Mouse (Mus musculus): ENCODE results near the gene Clic1. TPM values are rescaled to one million over a fixed set of nuclear protein-coding genes. Genes with fewer than 3 reads are reported as not detected.

Gene Clic1
- polyA plus RNA-seq, 1 experiment = 266 TPM

DNA sequence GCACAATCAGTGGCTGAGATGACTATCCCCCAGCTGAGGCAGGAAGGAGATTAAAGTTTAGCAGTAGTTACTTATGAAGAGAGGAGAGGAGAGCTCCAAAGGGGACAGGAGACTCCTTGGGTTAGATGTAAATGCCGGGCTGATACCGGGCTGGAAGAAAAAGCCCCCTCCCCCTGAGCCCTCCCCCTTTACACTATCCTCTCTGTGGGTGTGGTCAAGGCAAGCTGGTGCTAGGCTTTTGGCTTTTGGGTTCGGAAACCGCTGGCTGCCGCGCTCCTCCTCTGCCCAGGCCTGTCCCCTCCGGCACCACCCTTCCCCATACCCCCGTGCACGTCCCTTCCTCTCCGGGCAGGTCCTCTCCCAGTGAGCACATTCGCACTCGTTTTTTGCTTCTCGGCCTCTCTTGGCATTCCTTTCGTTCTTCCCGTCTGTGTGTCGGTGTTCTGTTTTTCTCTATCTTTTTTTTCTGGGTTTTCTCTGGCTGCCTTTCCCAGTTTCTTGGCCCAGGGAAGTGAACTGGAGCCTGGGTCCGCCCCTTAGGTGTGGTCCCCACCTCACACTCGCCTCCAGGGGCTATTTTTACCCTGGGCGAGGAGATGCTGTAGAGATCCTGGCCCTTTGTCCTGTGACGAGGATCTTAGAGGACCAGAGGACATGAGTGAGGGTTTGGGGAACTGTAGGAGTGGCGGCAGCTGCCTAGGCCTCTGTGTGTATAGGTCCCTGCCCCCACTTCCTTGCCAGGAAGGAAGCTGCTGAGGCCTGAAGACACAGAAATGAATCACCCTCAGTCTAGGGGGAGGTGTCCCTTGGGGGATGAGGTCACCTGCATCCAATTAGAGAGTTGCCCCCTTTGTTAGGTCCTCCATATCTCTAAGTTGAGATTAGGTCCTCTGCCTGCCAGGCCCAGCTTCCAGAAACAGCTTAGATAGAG lies 1.7 kb downstream of the Clic1 start:
- Histone ChIP-seq H3K4me1 (ENCODE audit: control insufficient read depth, insufficient read depth, low read length) (0 out of 2 replicates have a peak, but pooled peaks cover 6% of the 10 kb centered on the region), H3K27ac (ENCODE audit: insufficient read depth, low read length) (peak overlapping the region; percentile 99), H3K4me3 (ENCODE audit: insufficient read depth, low read length) (peak overlapping the region; percentile 83)
- no peak for TF ChIP-seq CTCF (IDR thresholded peaks at IDR 0.05; ENCODE audit: borderline replicate concordance, insufficient read depth, low read length)
- peak; percentile 80 for TF ChIP-seq POLR2A (IDR thresholded peaks at IDR 0.05; ENCODE audit: low read depth, low read length)

DNA sequence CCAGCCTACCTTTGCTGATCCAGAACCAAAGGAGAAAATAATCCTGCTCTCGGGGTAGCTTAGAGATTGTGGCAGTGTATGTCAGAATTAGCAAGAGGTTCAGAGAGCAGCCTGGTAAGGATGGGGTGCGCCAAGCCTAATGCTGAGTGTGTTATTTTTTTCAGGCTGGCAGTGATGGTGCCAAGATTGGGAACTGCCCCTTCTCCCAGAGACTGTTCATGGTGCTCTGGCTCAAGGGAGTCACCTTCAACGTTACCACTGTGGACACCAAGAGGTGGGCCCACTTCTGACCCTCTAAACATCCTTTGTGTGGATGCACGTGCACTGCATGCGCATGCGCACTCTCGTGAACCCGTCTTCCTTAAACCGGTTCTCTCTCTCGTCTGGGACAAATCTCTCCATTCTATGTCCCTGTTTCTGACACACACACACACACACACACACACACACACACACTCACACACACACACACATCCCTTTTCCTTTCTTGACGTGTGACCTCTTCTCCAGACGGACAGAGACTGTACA lies 2.6 kb downstream of the Clic1 start:
- Histone ChIP-seq H3K4me1 (ENCODE audit: control insufficient read depth, insufficient read depth, low read length) (0 out of 2 replicates have a peak, but pooled peaks cover 6% of the 10 kb centered on the region), H3K4me3 (ENCODE audit: insufficient read depth, low read length) (peak overlapping the region; percentile 83), H3K27ac (ENCODE audit: insufficient read depth, low read length) (peak overlapping the region; percentile 99)
- no peak for TF ChIP-seq CTCF (IDR thresholded peaks at IDR 0.05; ENCODE audit: borderline replicate concordance, insufficient read depth, low read length)

DNA sequence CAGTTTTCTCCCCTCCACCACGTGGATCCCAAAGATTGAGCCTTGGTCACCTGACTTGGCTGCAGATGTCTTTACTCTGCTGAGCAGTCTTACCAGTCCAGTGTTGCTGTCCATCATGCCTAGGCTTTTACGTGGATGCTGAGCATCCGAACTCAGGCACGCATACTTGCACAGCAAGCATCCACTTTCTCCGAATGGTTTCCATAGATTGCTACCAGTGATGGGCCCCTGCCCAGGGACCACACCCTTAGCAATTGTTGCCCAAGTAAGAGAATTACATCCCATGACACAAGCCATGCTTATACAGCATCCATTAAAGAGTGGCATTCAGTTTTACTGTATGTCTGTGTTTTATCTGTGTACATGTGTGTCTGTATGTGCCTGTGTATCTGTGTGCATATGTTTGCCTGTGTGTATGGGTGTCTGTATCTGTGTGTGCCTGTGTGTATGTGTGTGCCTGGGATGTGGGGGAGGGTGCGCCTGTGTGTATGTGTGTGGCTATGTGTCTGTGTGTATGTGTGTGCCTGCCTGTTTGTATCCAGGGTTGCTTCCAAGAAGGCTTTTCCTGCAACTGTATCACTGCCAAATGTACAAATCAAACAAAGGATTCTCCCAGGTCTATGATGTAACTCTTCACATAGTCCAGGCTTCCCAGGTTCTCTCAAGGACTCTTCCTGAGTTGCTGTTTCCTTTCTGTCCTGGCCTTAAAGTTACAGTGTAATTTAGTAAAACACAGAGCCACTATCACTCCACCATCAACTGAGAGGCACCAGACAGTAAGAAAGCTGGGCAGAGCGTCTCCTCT lies 6.1 kb downstream of the Clic1 start:
- no peak for TF ChIP-seq POLR2A (IDR thresholded peaks at IDR 0.05; ENCODE audit: low read depth, low read length)
- no peak for TF ChIP-seq CTCF (IDR thresholded peaks at IDR 0.05; ENCODE audit: borderline replicate concordance, insufficient read depth, low read length)
- Histone ChIP-seq H3K4me3 (ENCODE audit: insufficient read depth, low read length) (no peak overlapping the region), H3K27ac (ENCODE audit: insufficient read depth, low read length) (no peak overlapping the region), H3K4me1 (ENCODE audit: control insufficient read depth, insufficient read depth, low read length) (0 out of 2 replicates have a peak, but pooled peaks cover 6% of the 10 kb centered on the region)

DNA sequence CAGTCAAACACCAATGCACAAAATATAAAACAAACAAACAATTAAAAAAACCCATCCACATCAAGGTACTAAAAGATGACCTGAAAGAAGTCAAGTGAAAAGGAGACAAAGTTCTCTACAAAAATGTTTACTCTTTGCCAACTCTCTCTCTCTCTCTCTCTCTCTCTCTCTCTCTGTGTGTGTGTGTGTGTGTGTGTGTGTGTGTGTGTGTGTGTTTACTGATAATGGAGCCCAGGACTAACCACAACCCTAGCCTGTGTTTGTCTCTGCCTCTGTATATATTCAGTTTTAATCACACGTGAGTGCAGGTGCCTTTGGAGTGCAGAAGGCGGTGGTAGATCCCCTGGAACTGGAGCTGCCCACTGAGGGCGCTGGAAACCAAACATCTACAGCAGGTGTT lies 7.3 kb downstream of the Clic1 start:
- H3K27ac ChIP-seq (ENCODE audit: insufficient read depth, low read length) = no peak overlapping the region

DNA sequence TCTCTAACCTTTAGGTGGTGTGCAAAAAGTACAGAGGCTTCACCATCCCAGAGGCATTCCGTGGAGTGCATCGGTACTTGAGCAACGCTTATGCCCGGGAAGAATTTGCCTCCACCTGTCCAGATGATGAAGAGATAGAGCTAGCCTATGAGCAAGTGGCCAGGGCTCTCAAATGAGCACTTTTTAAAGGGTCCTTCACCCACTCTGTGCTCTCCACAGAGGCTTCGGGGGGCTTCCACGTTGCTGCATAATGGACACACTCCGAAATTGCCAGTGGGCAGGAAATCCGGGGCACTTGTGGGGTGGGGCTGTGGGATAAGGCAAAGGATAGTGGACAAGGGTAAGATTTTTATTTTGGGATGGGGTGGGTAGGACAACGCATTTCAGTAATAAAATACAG lies 8.6 kb downstream of the Clic1 start:
- Histone ChIP-seq H3K27ac (ENCODE audit: insufficient read depth, low read length) (no peak overlapping the region), H3K4me1 (ENCODE audit: control insufficient read depth, insufficient read depth, low read length) (0 out of 2 replicates have a peak, but pooled peaks cover 3% of the 10 kb centered on the region), H3K4me3 (ENCODE audit: insufficient read depth, low read length) (no peak overlapping the region)
- TF ChIP-seq POLR2A (IDR thresholded peaks at IDR 0.05; ENCODE audit: low read depth, low read length) (no peak), CTCF (IDR thresholded peaks at IDR 0.05; ENCODE audit: borderline replicate concordance, insufficient read depth, low read length) (no peak)

More for the DNA sequence above, 7.3 kb downstream of the Clic1 start:
- TF ChIP-seq CTCF (IDR thresholded peaks at IDR 0.05; ENCODE audit: borderline replicate concordance, insufficient read depth, low read length) (no peak), POLR2A (IDR thresholded peaks at IDR 0.05; ENCODE audit: low read depth, low read length) (no peak)
- Histone ChIP-seq H3K4me1 (ENCODE audit: control insufficient read depth, insufficient read depth, low read length) (0 out of 2 replicates have a peak, but pooled peaks cover 6% of the 10 kb centered on the region), H3K4me3 (ENCODE audit: insufficient read depth, low read length) (no peak overlapping the region)

DNA sequence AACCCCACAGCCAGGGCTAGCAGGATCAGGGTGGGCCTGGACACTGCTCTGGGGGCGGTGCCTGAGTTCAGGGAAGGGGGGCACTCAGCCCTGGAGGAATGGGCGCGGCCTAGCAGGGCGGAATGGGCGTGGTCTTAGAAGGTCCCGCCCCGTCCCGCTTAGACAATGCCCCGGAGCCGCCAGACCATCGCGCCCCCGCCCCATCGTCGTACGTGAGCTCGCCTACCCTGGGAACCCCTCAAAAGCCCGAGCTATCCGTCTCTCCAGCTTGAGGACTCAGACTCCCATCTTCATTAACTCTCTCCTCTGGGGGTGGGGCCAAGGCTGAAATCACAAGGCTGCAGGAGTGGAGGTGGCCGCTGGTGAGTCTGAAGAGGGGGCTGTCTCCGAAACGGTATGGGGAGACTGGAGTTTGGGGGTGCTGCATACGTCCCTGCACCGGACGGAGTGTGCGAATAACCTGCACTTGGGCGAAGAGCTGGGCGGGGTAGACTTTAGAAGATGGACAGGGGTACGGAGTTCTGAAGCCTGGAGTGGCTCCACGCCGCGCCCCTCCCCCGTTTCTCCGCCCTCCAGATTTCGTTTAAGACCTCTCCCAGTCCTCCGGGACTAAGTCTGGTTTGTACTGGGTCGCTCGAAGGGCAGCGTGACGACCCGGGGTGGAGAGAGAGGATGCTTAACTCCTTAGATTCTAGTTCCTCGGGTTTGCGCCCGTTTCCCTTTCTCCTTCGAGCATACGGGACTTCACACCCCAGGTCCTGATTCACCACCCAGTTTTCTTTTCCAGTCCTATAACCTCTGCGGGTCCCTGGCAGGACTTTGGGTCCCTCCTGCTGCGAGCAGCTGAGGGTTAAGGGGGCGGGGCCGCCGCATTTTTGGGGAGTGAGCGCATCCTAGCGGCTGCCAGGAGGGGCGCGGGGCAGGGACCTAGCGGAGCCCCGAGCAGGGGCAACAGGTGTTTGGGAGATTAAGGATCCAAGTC lies 9.4 kb downstream of the Clic1 start, which contains the start of gene Ddah2:
Gene Ddah2 (plus strand): TSS at position 125 of the 982 bp plus-strand sequence.
- Histone ChIP-seq H3K4me1 (ENCODE audit: control insufficient read depth, insufficient read depth, low read length) (0 out of 2 replicates have a peak, but pooled peaks cover 3% of the 10 kb centered on the region), H3K4me3 (ENCODE audit: insufficient read depth, low read length) (peak within 1 kb of the TSS; percentile 66), H3K27ac (ENCODE audit: insufficient read depth, low read length) (peak within 1 kb of the TSS; percentile 63)
- TF ChIP-seq CTCF (IDR thresholded peaks at IDR 0.05; ENCODE audit: borderline replicate concordance, insufficient read depth, low read length) (no peak), POLR2A (IDR thresholded peaks at IDR 0.05; ENCODE audit: low read depth, low read length) (peak; percentile 82)

DNA sequence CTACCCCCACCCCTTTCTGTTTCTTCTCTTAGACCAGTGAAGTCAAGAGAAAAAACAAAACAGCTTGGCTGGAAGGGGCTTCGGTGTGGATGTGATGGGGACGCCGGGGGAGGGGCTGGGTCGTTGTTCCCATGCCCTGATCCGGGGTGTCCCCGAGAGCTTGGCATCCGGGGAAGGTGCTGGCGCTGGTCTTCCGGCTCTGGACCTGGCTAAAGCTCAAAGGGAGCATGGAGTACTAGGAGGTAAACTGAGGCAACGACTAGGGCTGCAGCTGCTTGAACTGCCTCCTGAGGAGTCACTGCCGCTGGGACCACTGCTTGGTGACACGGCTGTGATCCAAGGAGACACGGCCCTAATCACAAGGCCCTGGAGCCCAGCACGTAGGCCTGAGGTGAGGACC lies 10.3 kb downstream of the Clic1 start:
- H3K4me3 ChIP-seq (ENCODE audit: insufficient read depth, low read length) = peak overlapping the region; percentile 66
- no peak for TF ChIP-seq CTCF (IDR thresholded peaks at IDR 0.05; ENCODE audit: borderline replicate concordance, insufficient read depth, low read length)
- TF ChIP-seq POLR2A (IDR thresholded peaks at IDR 0.05; ENCODE audit: low read depth, low read length) = no peak
- no peak overlapping the region for H3K27ac ChIP-seq (ENCODE audit: insufficient read depth, low read length)
- 0 out of 2 replicates have a peak, but pooled peaks cover 3% of the 10 kb centered on the region for H3K4me1 ChIP-seq (ENCODE audit: control insufficient read depth, insufficient read depth, low read length)

DNA sequence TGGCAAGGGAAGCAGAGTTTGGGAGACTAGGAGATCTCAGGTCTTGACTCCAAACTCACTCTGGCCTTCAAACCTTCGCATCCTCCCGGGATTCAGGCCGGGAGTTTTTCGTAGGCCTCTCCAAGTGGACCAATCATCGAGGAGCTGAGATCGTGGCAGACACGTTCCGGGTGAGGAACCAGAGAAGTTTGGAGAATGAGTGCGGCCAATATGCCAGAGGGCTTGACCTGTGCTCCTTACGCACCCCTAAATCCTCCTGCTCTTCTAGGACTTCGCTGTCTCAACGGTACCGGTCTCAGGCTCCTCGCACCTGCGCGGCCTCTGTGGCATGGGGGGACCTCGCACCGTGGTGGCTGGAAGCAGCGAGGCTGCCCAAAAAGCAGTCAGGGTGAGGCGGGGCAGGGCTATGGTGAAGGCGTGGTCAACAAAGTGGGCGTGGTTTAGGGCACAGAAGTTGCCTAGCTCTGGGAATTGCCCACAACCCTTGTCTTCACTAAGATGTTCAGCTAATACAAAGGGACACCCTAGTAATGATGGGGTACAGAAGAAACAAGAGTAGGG lies 11.1 kb downstream of the Clic1 start:
- H3K4me1 ChIP-seq (ENCODE audit: control insufficient read depth, insufficient read depth, low read length) = 0 out of 2 replicates have a peak, but pooled peaks cover 3% of the 10 kb centered on the region
- no peak for TF ChIP-seq POLR2A (IDR thresholded peaks at IDR 0.05; ENCODE audit: low read depth, low read length)
- TF ChIP-seq CTCF (IDR thresholded peaks at IDR 0.05; ENCODE audit: borderline replicate concordance, insufficient read depth, low read length) = no peak
- no peak overlapping the region for H3K27ac ChIP-seq (ENCODE audit: insufficient read depth, low read length)
- no peak overlapping the region for H3K4me3 ChIP-seq (ENCODE audit: insufficient read depth, low read length)
